Mouse (Mus musculus) spleen, adult 12 weeks (tissue): ENCODE measurements around the gene Gm11569.
"Not testable (repeated sequence)": the region's sequence is repeated elsewhere in the genome, so short reads cannot be mapped to it uniquely, and the experiment has no call there.

Experiments
- DNase-seq: peaks from one replicate; pipeline ENCODE4 v3.0.0; 2022; ENCODE audit warnings: low spot score

Gene Gm11569

GRCm38 (mm10) chr11:99798832-99799231 is at the start of gene Gm11569:
Gene Gm11569 (minus strand): TSS chr11:99798932.
- DNase-seq: not testable (repeated sequence)

- no peak for DNase-seq
These were observed 48.0 kb upstream of the Gm11569 start for GRCm38 (mm10) chr11:99846746-99847145.

- no peak for DNase-seq
These were observed 43.5 kb upstream of the Gm11569 start for GRCm38 (mm10) chr11:99842185-99842584.

- DNase-seq: no peak
These were observed 39.2 kb upstream of the Gm11569 start, which contains the start of gene 2300003K06Rik for GRCm38 (mm10) chr11:99837966-99838365. Gene 2300003K06Rik (minus strand): TSS chr11:99838066.

GRCm38 (mm10) chr11:99815566-99815965 is 16.8 kb upstream of the Gm11569 start, which contains the start of gene Gm11564:
Gene Gm11564 (minus strand): TSS chr11:99815666.
- not testable (repeated sequence) for DNase-seq

GRCm38 (mm10) chr11:99809792-99810191 is 11.1 kb upstream of the Gm11569 start, which contains the start of gene Krtap4-13:
Gene Krtap4-13 (minus strand): TSS chr11:99809892.
- not testable (repeated sequence) for DNase-seq

GRCm38 (mm10) chr11:99804346-99804745 is 5.6 kb upstream of the Gm11569 start, which contains the start of gene Gm11554:
Gene Gm11554 (minus strand): TSS chr11:99804446.
- DNase-seq: not testable (repeated sequence)

- no peak for DNase-seq
These were observed 5.4 kb downstream of the Gm11569 start, which contains the start of gene Gm11596 for GRCm38 (mm10) chr11:99793367-99793766. Gene Gm11596 (minus strand): TSS chr11:99793467.

GRCm38 (mm10) chr11:99784900-99785299 is 13.8 kb downstream of the Gm11569 start, which contains the start of gene Krtap4-9:
Gene Krtap4-9 (plus strand): TSS chr11:99785200.
- not testable (repeated sequence) for DNase-seq

- no peak for DNase-seq
These were observed 18.1 kb downstream of the Gm11569 start, which contains the start of gene Krtap4-8 for GRCm38 (mm10) chr11:99780604-99781003. Gene Krtap4-8 (minus strand): TSS chr11:99780704.

- DNase-seq: no peak
These were observed 20.3 kb downstream of the Gm11569 start for GRCm38 (mm10) chr11:99778401-99778800.

GRCm38 (mm10) chr11:99772813-99773212 is 25.9 kb downstream of the Gm11569 start, which contains the start of gene Gm11595:
Gene Gm11595 (minus strand): TSS chr11:99772913.
- not testable (repeated sequence) for DNase-seq

GRCm38 (mm10) chr11:99768410-99768809 is 30.3 kb downstream of the Gm11569 start:
- no peak for DNase-seq

GRCm38 (mm10) chr11:99758877-99759276 is 39.9 kb downstream of the Gm11569 start:
- no peak for DNase-seq
